Mouse (Mus musculus): ENCODE measurements around the gene Ncoa7.

DNA sequence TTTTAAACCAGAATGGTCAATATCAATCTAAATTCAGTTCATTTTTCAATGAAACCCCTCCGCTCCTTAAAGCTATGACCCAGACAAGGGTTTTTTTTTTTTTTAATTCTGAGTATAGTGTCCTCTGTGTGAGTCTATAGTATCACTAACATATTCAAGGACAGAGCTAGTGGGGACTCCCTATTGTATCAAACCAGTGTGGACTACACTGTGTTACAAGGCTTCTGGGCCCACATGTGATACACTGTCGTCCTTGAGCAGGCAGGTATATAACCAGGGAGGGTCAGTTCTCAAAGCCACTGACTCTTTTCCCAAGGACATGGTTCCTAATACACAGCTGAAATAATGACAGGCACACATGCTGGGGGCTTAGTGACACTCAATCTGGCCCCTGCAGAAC lies 27.1 kb downstream of the Ncoa7 start:
- TF ChIP-seq EP300 (IDR thresholded peaks at IDR 0.05; ENCODE audit: low read depth) (no peak), CTCF (IDR thresholded peaks at IDR 0.05; ENCODE audit: low read depth) (no peak)

All from heart, postnatal 0 days (tissue).